Mouse (Mus musculus): ENCODE measurements around the gene Tmem94. TPM values are rescaled to one million over a fixed set of nuclear protein-coding genes. Genes with fewer than 3 reads are reported as not detected.

Gene Tmem94
- polyA plus RNA-seq, 1 experiment = 132 TPM

DNA sequence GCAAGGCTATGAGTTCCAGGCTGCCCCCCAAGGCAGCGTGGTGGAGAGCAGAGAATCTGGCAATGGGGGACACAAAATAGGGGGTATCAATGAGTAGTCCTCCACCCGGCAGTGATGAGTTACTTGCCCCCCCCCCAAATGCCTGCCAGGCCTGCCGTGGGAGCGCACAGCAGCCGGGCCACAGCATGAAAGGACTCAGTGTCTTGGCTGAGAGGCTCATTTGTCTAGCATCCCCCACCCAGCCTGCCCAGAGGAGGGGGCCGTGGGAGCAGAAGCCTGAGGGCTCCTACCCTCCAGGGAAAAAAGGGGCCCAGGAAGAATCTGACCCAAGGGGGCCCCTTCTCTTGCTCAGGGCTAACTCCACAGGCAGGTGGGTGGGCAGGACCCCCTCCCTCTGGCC lies 42.1 kb downstream of the Tmem94 start:
- Histone ChIP-seq H3K4me1 (ENCODE audit: control insufficient read depth, insufficient read depth, insufficient read length, low read length) (peaks cover 23% of the 10 kb centered on the region), H3K27ac (ENCODE audit: insufficient read depth, low read depth, low read length) (no peak overlapping the region), H3K27me3 (ENCODE audit: control insufficient read depth, insufficient read depth, low read length) (no peaks in the 10 kb centered on the region), H3K36me3 (ENCODE audit: control insufficient read depth, insufficient read depth, low read length) (peaks cover 64% of the 10 kb centered on the region), H3K4me3 (ENCODE audit: low read depth, low read length) (no peak overlapping the region)
- WGBS = 88% methylated on average over 6 of the region's 6 CpGs
- TF ChIP-seq POLR2A (IDR thresholded peaks at IDR 0.05; ENCODE audit: low read depth, low read length) (no peak), CTCF (IDR thresholded peaks at IDR 0.05; ENCODE audit: extremely low read depth, insufficient read length, insufficient replicate concordance, low read depth, low read length) (no peak)

GRCm38 (mm10) chr11:115807971-115808370 lies 42.7 kb downstream of the Tmem94 start:
- TF ChIP-seq CTCF (IDR thresholded peaks at IDR 0.05; ENCODE audit: extremely low read depth, insufficient read length, insufficient replicate concordance, low read depth, low read length) (no peak), POLR2A (IDR thresholded peaks at IDR 0.05; ENCODE audit: low read depth, low read length) (no peak)
- 88% methylated on average over 11 of the region's 11 CpGs for WGBS
- H3K27ac ChIP-seq (ENCODE audit: insufficient read depth, low read depth, low read length) = no peak overlapping the region
- H3K4me1 ChIP-seq (ENCODE audit: control insufficient read depth, insufficient read depth, insufficient read length, low read length) = peaks cover 26% of the 10 kb centered on the region
- H3K27me3 ChIP-seq (ENCODE audit: control insufficient read depth, insufficient read depth, low read length) = no peaks in the 10 kb centered on the region
- H3K36me3 ChIP-seq (ENCODE audit: control insufficient read depth, insufficient read depth, low read length) = peaks cover 57% of the 10 kb centered on the region
- no peak overlapping the region for H3K4me3 ChIP-seq (ENCODE audit: low read depth, low read length)

DNA sequence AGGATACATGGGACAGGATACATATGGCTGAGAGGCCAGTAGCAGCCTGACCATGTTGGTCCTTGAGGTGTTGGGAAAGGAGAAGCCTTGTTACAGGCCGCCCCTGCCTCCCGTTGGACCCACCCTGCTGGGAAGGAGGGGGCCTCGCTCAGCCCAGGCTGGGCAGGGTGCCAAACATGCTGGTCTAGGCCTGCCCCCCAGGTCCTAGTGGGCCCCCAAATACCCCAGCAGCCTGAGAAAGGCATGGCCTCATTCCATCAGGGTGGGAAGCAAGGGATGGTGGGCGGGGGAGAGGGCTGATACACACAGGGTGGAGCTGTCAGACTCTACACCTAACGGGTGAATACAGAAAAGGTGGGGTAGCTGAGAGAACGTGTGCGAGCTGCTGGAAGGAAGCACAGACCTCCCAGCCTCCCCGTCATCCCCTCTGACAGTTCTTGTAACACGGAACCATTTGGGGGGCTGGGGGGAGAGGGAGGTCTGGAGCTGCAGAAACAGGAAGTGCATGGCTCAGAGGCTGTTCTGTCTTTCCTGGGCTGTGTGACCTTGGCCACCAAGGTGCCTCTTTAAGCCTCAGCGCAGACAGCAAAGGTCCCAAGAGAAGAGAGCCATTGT lies 43.6 kb downstream of the Tmem94 start:
- Histone ChIP-seq H3K27ac (ENCODE audit: insufficient read depth, low read depth, low read length) (peak overlapping the region; percentile 29; the same call in 1 of the 2 replicates), H3K27me3 (ENCODE audit: control insufficient read depth, insufficient read depth, low read length) (no peaks in the 10 kb centered on the region), H3K36me3 (ENCODE audit: control insufficient read depth, insufficient read depth, low read length) (peaks cover 50% of the 10 kb centered on the region), H3K4me1 (ENCODE audit: control insufficient read depth, insufficient read depth, insufficient read length, low read length) (peaks cover 26% of the 10 kb centered on the region), H3K4me3 (ENCODE audit: low read depth, low read length) (no peak overlapping the region; the same call in 1 of the 2 replicates)
- TF ChIP-seq CTCF (IDR thresholded peaks at IDR 0.05; ENCODE audit: extremely low read depth, insufficient read length, insufficient replicate concordance, low read depth, low read length) (no peak), POLR2A (IDR thresholded peaks at IDR 0.05; ENCODE audit: low read depth, low read length) (no peak)
- 59% methylated on average over 10 of the region's 10 CpGs for WGBS

DNA sequence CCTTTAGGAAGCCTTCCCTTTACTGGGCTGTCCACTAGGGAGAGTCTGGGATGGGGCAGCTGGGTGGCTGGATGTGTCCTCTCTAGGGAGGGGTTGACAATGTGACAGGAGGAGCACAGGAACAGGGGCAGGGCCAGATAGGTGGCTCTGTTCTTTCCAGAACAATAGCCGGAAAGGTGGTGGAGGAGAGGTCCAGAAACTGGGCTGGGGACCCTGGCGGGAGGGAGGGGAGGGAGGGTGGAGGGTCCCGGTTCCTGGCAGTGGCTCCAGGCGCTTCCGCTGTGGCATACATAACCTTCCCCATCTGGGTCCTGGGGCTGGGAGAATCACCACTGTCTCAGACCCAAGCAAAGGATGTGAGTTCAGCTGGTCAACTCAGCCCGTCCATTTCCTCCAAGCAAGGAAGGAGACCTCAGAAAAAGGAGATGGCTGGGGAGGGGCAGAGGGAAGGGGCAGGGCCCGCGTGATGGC lies 44.1 kb downstream of the Tmem94 start:
- H3K27me3 ChIP-seq (ENCODE audit: control insufficient read depth, insufficient read depth, low read length) = no peaks in the 10 kb centered on the region
- 69% methylated on average over 8 of the region's 8 CpGs for WGBS
- H3K36me3 ChIP-seq (ENCODE audit: control insufficient read depth, insufficient read depth, low read length) = peaks cover 46% of the 10 kb centered on the region
- H3K4me3 ChIP-seq (ENCODE audit: low read depth, low read length) = no peak overlapping the region; the same call in 1 of the 2 replicates
- TF ChIP-seq CTCF (IDR thresholded peaks at IDR 0.05; ENCODE audit: extremely low read depth, insufficient read length, insufficient replicate concordance, low read depth, low read length) = no peak
- no peak for TF ChIP-seq POLR2A (IDR thresholded peaks at IDR 0.05; ENCODE audit: low read depth, low read length)
- peaks cover 26% of the 10 kb centered on the region for H3K4me1 ChIP-seq (ENCODE audit: control insufficient read depth, insufficient read depth, insufficient read length, low read length)
- H3K27ac ChIP-seq (ENCODE audit: insufficient read depth, low read depth, low read length) = peak overlapping the region; percentile 29; the same call in 1 of the 2 replicates

- peak overlapping the region; percentile 94 for H3K4me3 ChIP-seq (ENCODE audit: low read depth, low read length)
- H3K27ac ChIP-seq (ENCODE audit: insufficient read depth, low read depth, low read length) = peak overlapping the region; percentile 57
- H3K36me3 ChIP-seq (ENCODE audit: control insufficient read depth, insufficient read depth, low read length) = peaks cover 37% of the 10 kb centered on the region
- TF ChIP-seq CTCF (IDR thresholded peaks at IDR 0.05; ENCODE audit: extremely low read depth, insufficient read length, insufficient replicate concordance, low read depth, low read length) = no peak
- TF ChIP-seq POLR2A (IDR thresholded peaks at IDR 0.05; ENCODE audit: low read depth, low read length) = no peak
- no peaks in the 10 kb centered on the region for H3K27me3 ChIP-seq (ENCODE audit: control insufficient read depth, insufficient read depth, low read length)
- WGBS = 24% methylated on average over 14 of the region's 14 CpGs
- H3K4me1 ChIP-seq (ENCODE audit: control insufficient read depth, insufficient read depth, insufficient read length, low read length) = peaks cover 30% of the 10 kb centered on the region
These were observed 45.1 kb downstream of the Tmem94 start for GRCm38 (mm10) chr11:115810377-115810776.

- no peak overlapping the region for H3K27ac ChIP-seq (ENCODE audit: insufficient read depth, low read depth, low read length)
- peak overlapping the region; percentile 94 for H3K4me3 ChIP-seq (ENCODE audit: low read depth, low read length)
- H3K27me3 ChIP-seq (ENCODE audit: control insufficient read depth, insufficient read depth, low read length) = no peaks in the 10 kb centered on the region
- H3K4me1 ChIP-seq (ENCODE audit: control insufficient read depth, insufficient read depth, insufficient read length, low read length) = peaks cover 30% of the 10 kb centered on the region
- 58% methylated on average over 20 of the region's 20 CpGs for WGBS
- H3K36me3 ChIP-seq (ENCODE audit: control insufficient read depth, insufficient read depth, low read length) = peaks cover 30% of the 10 kb centered on the region
- TF ChIP-seq CTCF (IDR thresholded peaks at IDR 0.05; ENCODE audit: extremely low read depth, insufficient read length, insufficient replicate concordance, low read depth, low read length) = no peak
- no peak for TF ChIP-seq POLR2A (IDR thresholded peaks at IDR 0.05; ENCODE audit: low read depth, low read length)
These were observed 46.3 kb downstream of the Tmem94 start for GRCm38 (mm10) chr11:115811381-115812093.

GRCm38 (mm10) chr11:115812095-115812494 lies 46.9 kb downstream of the Tmem94 start:
- 22% methylated on average over 7 of the region's 7 CpGs for WGBS
- H3K4me1 ChIP-seq (ENCODE audit: control insufficient read depth, insufficient read depth, insufficient read length, low read length) = peaks cover 30% of the 10 kb centered on the region

More at GRCm38 (mm10) chr11:115812095-115812494, 46.9 kb downstream of the Tmem94 start:
- Histone ChIP-seq H3K36me3 (ENCODE audit: control insufficient read depth, insufficient read depth, low read length) (peaks cover 28% of the 10 kb centered on the region), H3K27ac (ENCODE audit: insufficient read depth, low read depth, low read length) (peak overlapping the region; percentile 60; the same call in 1 of the 2 replicates), H3K4me3 (ENCODE audit: low read depth, low read length) (peak overlapping the region; percentile 94), H3K27me3 (ENCODE audit: control insufficient read depth, insufficient read depth, low read length) (no peaks in the 10 kb centered on the region)
- TF ChIP-seq POLR2A (IDR thresholded peaks at IDR 0.05; ENCODE audit: low read depth, low read length) (no peak), CTCF (IDR thresholded peaks at IDR 0.05; ENCODE audit: extremely low read depth, insufficient read length, insufficient replicate concordance, low read depth, low read length) (no peak)

All from small intestine, adult 2 months (tissue).